Mouse (Mus musculus) lung, postnatal 0 days (tissue): ENCODE data around the gene Arid5b.

Experiments used
- CTCF ChIP-seq: IDR thresholded peaks from 2 replicates; pipeline ENCODE4 v1.5.1; 2016; ENCODE audit warnings: antibody characterized with exemption, mild to moderate bottlenecking
- EP300 ChIP-seq: IDR thresholded peaks from 2 replicates; pipeline ENCODE4 v1.6.1; 2016; ENCODE audit warnings: antibody characterized with exemption, mild to moderate bottlenecking, control low read depth

DNA sequence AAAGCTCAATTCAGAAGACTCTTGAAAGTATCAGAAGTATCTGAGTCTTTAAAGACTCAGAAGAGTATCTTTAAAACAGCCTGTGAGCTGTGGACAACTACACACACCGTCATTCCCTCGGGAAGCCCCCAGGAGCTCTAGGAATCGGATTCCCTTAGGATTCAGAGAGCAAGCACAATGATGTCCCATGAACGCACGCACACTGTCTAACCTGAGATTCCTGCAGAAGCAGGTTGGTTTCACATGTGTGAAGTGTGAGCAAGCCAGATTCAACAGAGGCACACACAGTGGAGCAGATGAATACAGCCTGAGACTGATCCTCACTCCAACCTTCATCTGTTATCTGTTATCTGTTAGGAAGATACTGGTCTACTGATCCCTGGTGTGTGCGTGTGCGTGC, 97.8 kb downstream of the Arid5b start:
- no peak for TF ChIP-seq CTCF
- no peak for TF ChIP-seq EP300
